Mouse (Mus musculus): ENCODE results near the gene Prlh.

The Prlh gene

DNA sequence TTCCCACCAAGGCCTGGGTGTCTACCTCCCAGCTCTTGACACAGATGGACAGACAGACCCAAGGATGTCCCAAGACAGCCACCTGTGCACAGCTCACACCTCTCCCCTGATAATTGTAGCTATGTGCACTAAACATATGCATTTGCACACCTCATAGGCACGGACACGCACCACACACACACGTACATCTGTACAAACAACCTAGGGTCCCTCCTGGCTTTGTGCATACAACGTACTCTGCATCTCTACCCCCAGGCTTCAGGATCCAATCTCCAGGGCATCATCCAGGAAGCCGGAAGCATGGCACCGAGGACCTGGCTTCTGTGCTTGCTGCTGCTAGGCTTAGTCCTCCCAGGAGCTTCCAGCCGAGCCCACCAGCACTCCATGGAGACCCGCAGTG is at the start of gene Prlh:
Gene Prlh (plus strand): TSS at position 301 of the 400 bp plus-strand sequence.
- no peak for DNase-seq (ENCODE audit: low read depth in 1 of 2, low spot score in 2 of 2)

GRCm38 (mm10) chr1:90903211-90903945 is 49.5 kb upstream of the Prlh start:
- no peak for DNase-seq (ENCODE audit: low read depth in 1 of 2, low spot score in 2 of 2)

GRCm38 (mm10) chr1:90903971-90904458 is 48.9 kb upstream of the Prlh start:
- DNase-seq (ENCODE audit: low read depth in 1 of 2, low spot score in 2 of 2): no peak

DNA sequence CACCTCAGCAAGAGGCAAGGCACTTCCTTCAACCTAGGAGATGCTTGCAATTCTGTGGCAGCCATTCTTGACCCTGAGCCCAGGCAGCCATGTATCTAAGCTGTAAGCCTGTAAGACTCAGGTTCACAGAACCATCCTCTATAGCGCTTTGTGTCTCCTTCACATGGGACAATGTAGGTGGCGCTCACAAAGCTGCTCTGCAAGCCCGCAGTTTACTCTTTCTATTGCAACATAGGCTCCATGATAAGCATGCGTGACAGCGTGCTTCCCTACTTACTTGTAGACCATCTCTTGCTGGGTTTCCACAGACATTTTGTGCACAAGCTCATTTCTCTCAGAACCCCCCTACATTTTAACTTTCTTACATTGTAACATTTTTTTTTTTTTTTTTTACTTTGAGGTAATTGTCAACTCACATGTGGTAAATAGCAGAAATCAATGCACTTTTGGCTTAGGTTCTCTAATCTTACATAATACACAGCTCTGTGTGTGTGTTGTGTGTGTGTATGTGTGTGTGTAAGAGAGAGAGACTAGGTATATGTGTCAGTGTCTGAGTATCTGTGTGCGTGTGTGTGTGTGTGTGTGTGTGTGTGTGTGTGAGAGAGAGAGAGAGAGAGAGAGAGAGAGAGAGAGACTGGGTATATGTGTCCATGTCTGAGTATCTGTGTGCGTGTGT is 48.0 kb upstream of the Prlh start:
- no peak for DNase-seq (ENCODE audit: low read depth in 1 of 2, low spot score in 2 of 2)

- DNase-seq (ENCODE audit: low read depth in 1 of 2, low spot score in 2 of 2): no peak
Measured at GRCm38 (mm10) chr1:90906357-90906756, 46.6 kb upstream of the Prlh start.

DNA sequence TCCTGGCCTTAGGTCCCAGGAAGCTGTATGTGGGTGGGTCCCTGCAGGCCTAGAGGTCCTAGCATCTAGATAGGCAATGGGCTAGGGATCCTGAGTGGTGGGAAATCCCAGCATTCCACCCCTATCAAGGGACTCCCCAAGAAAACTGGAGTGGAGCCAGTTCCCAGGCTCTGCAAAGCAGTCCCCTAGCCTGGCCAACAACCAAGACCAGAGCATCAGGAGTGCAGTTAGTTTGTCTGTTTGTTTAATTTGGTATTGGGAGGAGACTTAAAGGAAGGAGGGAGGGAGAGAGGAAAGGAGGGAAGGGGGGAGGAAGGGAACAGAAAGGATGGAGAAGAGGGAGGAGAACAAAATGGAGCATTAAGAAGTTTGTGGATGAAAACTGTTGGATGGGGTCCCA is 43.7 kb upstream of the Prlh start:
- DNase-seq (ENCODE audit: low read depth in 1 of 2, low spot score in 2 of 2): no peak

- DNase-seq (ENCODE audit: low read depth in 1 of 2, low spot score in 2 of 2): no peak
Measured at GRCm38 (mm10) chr1:90909631-90910152, 43.2 kb upstream of the Prlh start.

GRCm38 (mm10) chr1:90913231-90913630 is 39.7 kb upstream of the Prlh start:
- DNase-seq (ENCODE audit: low read depth in 1 of 2, low spot score in 2 of 2): no peak

GRCm38 (mm10) chr1:90914948-90915569 is 37.8 kb upstream of the Prlh start, which contains the start of gene Mlph:
Gene Mlph (plus strand): TSS chr1:90915085.
- no peak for DNase-seq (ENCODE audit: low read depth in 1 of 2, low spot score in 2 of 2)

DNA sequence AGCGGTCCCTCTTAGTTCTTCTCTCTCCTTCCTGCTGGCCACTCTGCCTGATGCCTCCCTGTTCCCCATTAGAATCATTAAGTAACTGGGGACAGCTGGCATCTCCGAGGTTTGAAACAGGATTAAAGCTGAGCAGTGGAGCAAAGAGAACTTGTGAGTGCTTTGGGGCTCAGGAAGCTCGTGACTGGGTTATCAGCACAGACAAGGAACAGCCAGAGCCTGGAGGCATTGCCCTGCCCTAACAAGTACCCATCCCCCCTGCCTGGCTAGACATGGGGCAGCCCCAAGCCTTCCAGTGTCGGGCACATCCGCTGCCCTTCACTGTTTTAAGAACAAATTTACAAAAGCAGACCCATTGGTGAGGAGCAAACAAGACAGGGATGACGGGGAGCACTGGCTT is 35.4 kb upstream of the Prlh start:
- no peak for DNase-seq (ENCODE audit: low read depth in 1 of 2, low spot score in 2 of 2)

- DNase-seq (ENCODE audit: low read depth in 1 of 2, low spot score in 2 of 2): no peak
Measured at GRCm38 (mm10) chr1:90921687-90922086, 31.2 kb upstream of the Prlh start.

- no peak for DNase-seq (ENCODE audit: low read depth in 1 of 2, low spot score in 2 of 2)
Measured at GRCm38 (mm10) chr1:90926030-90926429, 26.9 kb upstream of the Prlh start.

GRCm38 (mm10) chr1:90927308-90927707 is 25.6 kb upstream of the Prlh start:
- no peak for DNase-seq (ENCODE audit: low read depth in 1 of 2, low spot score in 2 of 2)

- DNase-seq (ENCODE audit: low read depth in 1 of 2, low spot score in 2 of 2): no peak
Measured at GRCm38 (mm10) chr1:90927929-90928574, 24.9 kb upstream of the Prlh start.

DNA sequence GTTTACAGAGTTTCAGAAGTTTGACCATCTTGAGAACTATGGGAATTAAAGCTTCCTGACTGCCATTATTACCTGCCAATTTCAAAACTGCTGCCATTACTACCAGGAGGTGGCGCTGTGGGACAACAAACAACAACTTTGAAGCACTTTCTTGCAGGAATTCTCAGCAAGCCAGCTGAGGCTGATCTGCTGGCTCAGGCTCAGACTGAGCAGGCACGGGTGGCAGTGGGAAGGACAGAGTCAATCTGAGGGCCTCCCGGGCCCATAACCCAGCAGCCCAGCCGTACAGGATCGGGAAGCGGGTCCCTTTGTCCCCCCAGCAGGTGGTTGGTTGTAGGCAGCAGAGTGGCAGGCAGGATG is 24.4 kb upstream of the Prlh start:
- peak in 1 of 2 experiments; percentile 40 for DNase-seq (ENCODE audit: low read depth in 1 of 2, low spot score in 2 of 2)

DNA sequence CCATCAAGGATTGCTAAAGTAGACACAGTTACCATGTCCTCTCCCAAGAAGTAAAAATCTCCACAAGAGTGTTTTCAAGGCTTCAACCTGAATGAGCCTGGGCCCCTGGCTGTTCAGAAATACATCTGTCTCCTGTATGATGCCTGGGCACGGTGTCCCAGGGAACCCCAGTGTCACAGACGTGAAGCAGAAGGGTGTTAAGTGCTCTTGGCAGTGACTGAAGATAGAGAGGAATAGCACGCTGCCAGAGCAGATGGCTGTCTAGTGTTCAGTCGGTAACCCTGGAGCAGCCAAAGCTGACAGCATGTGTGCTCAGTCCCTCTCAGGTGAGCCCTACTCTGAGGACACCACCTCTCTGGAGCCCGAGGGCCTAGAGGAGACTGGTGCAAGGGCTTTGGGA is 19.9 kb upstream of the Prlh start:
- no peak for DNase-seq (ENCODE audit: low read depth in 1 of 2, low spot score in 2 of 2)

- no peak for DNase-seq (ENCODE audit: low read depth in 1 of 2, low spot score in 2 of 2)
Measured at GRCm38 (mm10) chr1:90936990-90937389, 15.9 kb upstream of the Prlh start.

DNA sequence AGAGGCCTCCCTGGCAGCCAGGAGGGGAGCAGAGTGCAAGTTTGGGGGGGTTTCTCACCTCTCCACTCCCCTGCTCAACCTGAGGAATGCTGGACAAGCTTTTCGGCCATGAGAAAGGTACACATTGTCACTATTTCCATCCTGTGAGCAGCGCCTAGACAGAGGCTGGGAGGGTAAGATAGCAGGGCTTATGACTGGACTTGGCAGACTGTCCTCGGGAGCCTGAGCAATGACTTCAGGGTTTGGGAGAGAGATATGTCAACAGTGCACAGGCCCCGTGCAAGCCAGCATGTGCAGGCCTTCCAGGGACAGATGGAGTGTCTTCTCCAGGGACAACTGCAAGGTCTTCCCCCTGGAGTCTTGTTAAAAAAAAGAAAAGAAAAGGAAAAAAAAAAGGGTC is 12.9 kb upstream of the Prlh start:
- no peak for DNase-seq (ENCODE audit: low read depth in 1 of 2, low spot score in 2 of 2)

DNA sequence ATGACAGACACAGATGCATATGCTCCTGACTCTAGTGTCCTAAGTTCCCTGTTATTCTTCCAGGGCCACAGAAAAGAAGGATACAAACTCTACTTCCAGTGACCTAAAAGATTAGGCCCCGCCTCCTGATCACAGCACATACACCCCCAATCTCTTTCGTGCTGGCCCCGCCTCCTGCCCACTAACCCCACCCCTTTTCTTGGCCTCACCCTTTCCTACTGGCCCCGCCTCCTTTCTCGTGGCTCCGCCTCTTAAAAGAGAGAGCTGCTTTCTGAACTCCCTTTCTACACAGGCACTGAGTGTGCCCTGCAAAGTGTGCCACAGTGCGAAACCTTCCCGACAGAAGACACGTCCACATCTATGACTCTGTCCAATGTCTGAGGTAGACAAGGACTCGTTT is 7.7 kb upstream of the Prlh start:
- no peak for DNase-seq (ENCODE audit: low read depth in 1 of 2, low spot score in 2 of 2)

DNA sequence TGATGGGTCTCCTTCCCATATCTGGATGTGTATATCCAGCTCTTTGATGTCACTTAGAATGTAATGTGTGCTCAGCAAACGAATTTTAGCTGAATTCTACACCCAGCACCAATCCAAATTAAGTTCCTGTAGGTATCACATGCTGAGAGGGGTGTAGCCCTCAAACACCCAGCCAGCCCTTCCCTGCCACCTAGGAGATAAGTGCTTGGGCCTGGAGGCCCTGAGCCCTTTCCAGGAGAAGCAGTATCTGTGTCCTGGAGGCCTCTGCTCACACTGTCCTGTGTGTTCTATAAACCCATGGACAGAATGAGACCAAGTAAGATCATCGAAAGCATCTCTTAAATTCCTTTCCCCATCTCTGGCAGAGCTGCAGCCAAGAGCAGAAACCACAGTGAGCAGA is 5.7 kb upstream of the Prlh start:
- no peak for DNase-seq (ENCODE audit: low read depth in 1 of 2, low spot score in 2 of 2)

GRCm38 (mm10) chr1:90949309-90949708 is 3.6 kb upstream of the Prlh start:
- DNase-seq (ENCODE audit: low read depth in 1 of 2, low spot score in 2 of 2): no peak
